Mouse (Mus musculus) limb, embryonic 12.5 days (tissue): ENCODE results near the gene Ndufa12. TPM values are rescaled to one million over a fixed set of nuclear protein-coding genes. Genes with fewer than 3 reads are reported as not detected.
A peak's percentile ranks its signal among the peaks of the same experiment; 100 is the strongest.

Experiments
- ATAC-seq: fragments of 200-750 bp; cut with Nextera tagmentation; 2 replicates; pipeline ENCODE4 v1.8.0; 2017; ENCODE audit warnings: low read depth, moderate TSS enrichment; ENCODE audit not compliant: insufficient number of reproducible peaks, insufficient read depth, low FRiP score, low TSS enrichment
- H3K27ac ChIP-seq: fragments of 300-500 bp; sonication (generic); 2 replicates; pipeline ENCODE4 v1.5.1; 2016; ENCODE audit warnings: mild to moderate bottlenecking, moderate library complexity
- H3K27me3 ChIP-seq: fragments of 300-500 bp; sonication (generic); 2 replicates; pipeline ENCODE4 v1.6.1; 2016; ENCODE audit warnings: mild to moderate bottlenecking, moderate library complexity
- H3K36me3 ChIP-seq: fragments of 300-500 bp; sonication (generic); 2 replicates; pipeline ENCODE4 v1.6.1; 2016; ENCODE audit warnings: mild to moderate bottlenecking, moderate library complexity
- H3K4me1 ChIP-seq: fragments of 300-500 bp; sonication (generic); replicated peaks from 2 replicates; pipeline ENCODE4 v1.6.1; 2016
- H3K4me2 ChIP-seq: fragments of 300-500 bp; sonication (generic); 2 replicates; pipeline ENCODE4 v1.6.1; 2016; ENCODE audit warnings: mild to moderate bottlenecking, moderate library complexity
- H3K4me3 ChIP-seq: fragments of 300-500 bp; sonication (generic); replicated peaks from 2 replicates; pipeline ENCODE4 v1.5.1; 2016; ENCODE audit warnings: mild to moderate bottlenecking
- H3K9ac ChIP-seq: fragments of 300-500 bp; sonication (generic); replicated peaks from 2 replicates; pipeline ENCODE4 v1.6.1; 2016; ENCODE audit warnings: mild to moderate bottlenecking, moderate library complexity
- H3K9me3 ChIP-seq: fragments of 300-500 bp; sonication (generic); 2 replicates; pipeline ENCODE4 v1.6.1; 2016; ENCODE audit warnings: mild to moderate bottlenecking, moderate library complexity
- WGBS: fragments of 180-500 bp; shearing (Covaris S2); methylation state at CpG from one replicate; pipeline ENCODE4 v1.1.7; 2016; 5-methylcytosine and 5-hydroxymethylcytosine counted together
- polyA plus RNA-seq: library from polyadenylated mRNA; unstranded; fragments of >200 nt; fragmentation: Nextera tagmentation; extraction: Ambion mirVana; gene quantifications from 2 replicates; pipeline ENCODE4 v1.2.1, GENCODE M21; 2016

The Ndufa12 gene
- 449 and 455 TPM in 2 replicates for polyA plus RNA-seq

DNA sequence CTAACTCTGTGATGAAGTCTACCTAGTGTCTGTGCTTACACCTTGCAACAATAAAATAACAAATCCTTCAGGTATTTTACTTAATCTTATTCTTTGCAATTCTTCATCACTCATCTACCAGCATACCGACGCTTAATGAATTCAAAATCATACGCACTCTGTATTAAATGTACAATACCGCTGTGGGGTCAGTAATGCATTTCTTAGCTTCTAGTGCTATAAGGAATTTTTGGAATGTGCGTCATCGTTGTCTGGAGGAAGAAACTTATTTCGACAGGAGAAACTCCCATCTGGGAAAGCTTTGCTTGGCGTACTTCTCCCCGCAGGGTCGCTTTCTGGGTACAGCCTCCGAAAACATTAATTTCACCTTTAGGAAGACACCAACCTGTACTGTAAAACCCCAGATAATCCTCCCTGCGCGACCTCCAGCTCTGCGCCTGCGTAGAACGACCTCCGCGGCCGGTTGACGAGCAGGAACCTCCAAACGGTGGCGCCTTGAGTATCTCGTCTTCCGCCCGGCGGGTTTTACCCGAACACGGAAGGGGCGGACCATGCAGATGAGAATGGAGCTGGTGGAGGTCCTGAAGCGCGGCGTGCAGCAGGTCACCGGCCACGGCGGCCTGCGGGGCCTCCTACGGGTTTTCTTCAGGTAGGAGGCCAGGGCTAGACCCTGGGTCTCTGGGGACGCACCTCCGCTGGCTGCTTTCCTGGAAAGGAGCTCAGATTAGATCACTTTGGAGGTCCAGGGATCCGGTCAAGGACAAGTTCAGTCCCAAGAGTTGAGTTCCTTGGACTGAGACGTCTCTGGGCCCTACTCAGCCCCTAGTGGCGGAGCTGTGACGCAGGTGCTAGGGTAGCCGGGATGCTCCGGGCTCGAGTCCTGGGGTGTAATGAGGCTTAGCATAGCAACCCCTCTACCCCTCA lies at the start of gene Ndufa12:
Gene Ndufa12, plus strand, starts transcription at position 239 of the 924 bp plus-strand sequence.
- Histone ChIP-seq H3K27me3 (no peaks in the 10 kb centered on the region), H3K36me3 (peaks cover 45% of the 10 kb centered on the region), H3K4me1 (peaks cover 9% of the 10 kb centered on the region), H3K9ac (peak within 1 kb of the TSS; percentile 75), H3K9me3 (no peaks in the 10 kb centered on the region), H3K4me2 (peak within 1 kb of the TSS; percentile 72), H3K27ac (peak within 1 kb of the TSS; percentile 76; the same call in 1 of the 2 replicates), H3K4me3 (peak within 1 kb of the TSS; percentile 69)
- peak; percentile 94 for ATAC-seq
- under 1% methylated on average over 46 of the region's 46 CpGs for WGBS

DNA sequence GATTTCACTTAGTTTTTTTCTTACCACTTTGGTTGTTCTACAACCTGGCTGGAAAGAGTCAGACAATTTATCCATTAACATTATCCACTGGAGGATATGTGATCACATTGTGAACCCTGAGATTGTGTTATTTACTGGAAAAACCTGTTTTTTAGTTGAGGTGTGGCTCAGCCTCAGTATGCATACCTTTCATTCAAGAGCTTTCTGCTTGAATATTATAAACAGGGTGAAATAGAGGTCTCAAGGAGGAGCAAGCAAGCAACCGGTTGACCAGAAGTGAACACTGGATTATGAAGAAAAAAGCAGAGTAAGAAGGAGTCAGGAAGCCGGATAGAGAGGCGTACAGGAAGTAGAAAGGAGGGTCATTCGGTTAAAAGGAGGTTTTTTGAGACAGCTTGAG lies 47.0 kb upstream of the Ndufa12 start:
- Histone ChIP-seq H3K27me3 (no peaks in the 10 kb centered on the region), H3K9ac (no peak overlapping the region), H3K4me3 (no peak overlapping the region), H3K4me2 (no peak overlapping the region), H3K9me3 (no peaks in the 10 kb centered on the region), H3K4me1 (peaks cover 15% of the 10 kb centered on the region), H3K36me3 (peaks cover 16% of the 10 kb centered on the region; the same call in 1 of the 2 replicates), H3K27ac (no peak overlapping the region)
- WGBS = 80% methylated on average over 4 of the region's 4 CpGs
- no peak for ATAC-seq

DNA sequence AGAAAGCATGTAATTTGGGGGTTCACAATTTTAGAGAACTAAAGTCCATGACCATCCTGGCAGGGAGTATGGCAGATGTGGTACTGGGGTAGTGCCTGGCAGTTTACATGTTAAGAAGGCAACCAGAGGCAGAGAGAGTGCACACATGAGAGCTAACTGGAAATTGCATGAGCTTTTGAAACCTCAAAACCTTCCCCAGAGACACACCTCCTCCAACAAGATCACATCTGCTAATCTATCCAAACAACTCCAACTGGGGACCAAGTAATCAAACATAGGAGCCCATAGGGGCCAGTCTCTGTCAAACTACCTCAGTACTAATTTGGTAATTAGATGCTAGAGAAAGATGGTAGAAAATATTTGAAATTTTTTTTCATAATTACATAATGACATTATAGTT lies 44.7 kb upstream of the Ndufa12 start:
- Histone ChIP-seq H3K9me3 (no peaks in the 10 kb centered on the region), H3K36me3 (peaks cover 34% of the 10 kb centered on the region), H3K4me3 (no peak overlapping the region), H3K27me3 (no peaks in the 10 kb centered on the region), H3K27ac (no peak overlapping the region), H3K9ac (no peak overlapping the region), H3K4me1 (peaks cover 12% of the 10 kb centered on the region), H3K4me2 (no peak overlapping the region)
- ATAC-seq = no peak

DNA sequence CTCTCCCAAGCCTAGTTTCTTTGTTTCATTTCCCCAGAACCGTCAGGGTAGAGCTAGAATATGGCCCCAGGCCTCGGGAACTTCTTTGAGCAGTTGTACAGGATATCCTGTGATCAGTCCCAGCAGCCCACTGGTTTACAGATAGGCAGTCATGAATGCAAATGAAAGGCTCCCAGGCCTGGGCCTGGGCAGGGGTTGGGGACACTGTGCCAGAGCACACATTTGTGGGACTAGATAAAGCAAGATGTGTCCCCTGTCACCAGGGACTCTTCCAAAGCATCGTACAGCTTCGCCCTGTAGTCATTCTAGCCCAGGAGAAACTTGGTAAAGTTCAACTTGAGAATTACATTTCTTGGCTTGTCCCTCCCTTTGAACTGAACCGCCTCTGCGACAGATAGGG lies 39.6 kb upstream of the Ndufa12 start:
- H3K9ac ChIP-seq = no peak overlapping the region
- no peaks in the 10 kb centered on the region for H3K9me3 ChIP-seq
- H3K4me3 ChIP-seq = no peak overlapping the region
- no peaks in the 10 kb centered on the region for H3K4me1 ChIP-seq
- 92% methylated on average over 6 of the region's 6 CpGs for WGBS
- no peak overlapping the region for H3K27ac ChIP-seq
- ATAC-seq = no peak
- H3K36me3 ChIP-seq = peaks cover 68% of the 10 kb centered on the region
- no peaks in the 10 kb centered on the region for H3K27me3 ChIP-seq
- no peak overlapping the region for H3K4me2 ChIP-seq

DNA sequence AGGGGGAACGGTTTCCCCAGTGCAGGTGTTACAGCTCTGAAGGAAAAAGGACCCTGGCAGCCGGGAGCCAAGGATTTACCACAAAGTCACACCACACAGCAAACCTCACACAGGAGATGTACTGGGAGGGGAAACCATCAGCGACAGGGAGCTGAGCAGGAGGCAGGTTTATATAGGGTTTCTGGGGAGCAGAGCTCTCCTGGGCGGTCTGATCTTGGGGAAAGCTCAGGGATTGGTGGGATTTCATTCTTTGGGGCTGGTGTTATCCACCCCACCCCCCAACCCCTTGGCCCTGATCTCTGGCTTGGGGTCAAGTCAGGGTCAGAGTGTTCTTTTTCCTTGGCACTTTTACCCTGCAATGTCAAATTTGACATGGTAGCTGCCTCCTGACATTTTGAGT lies 39.1 kb upstream of the Ndufa12 start:
- no peak overlapping the region for H3K4me3 ChIP-seq
- H3K9ac ChIP-seq = no peak overlapping the region
- no peaks in the 10 kb centered on the region for H3K9me3 ChIP-seq
- no peaks in the 10 kb centered on the region for H3K27me3 ChIP-seq
- no peaks in the 10 kb centered on the region for H3K4me1 ChIP-seq
- peaks cover 72% of the 10 kb centered on the region for H3K36me3 ChIP-seq
- H3K27ac ChIP-seq = no peak overlapping the region
- ATAC-seq = no peak
- WGBS = 87% methylated on average over 4 of the region's 4 CpGs
- no peak overlapping the region for H3K4me2 ChIP-seq

DNA sequence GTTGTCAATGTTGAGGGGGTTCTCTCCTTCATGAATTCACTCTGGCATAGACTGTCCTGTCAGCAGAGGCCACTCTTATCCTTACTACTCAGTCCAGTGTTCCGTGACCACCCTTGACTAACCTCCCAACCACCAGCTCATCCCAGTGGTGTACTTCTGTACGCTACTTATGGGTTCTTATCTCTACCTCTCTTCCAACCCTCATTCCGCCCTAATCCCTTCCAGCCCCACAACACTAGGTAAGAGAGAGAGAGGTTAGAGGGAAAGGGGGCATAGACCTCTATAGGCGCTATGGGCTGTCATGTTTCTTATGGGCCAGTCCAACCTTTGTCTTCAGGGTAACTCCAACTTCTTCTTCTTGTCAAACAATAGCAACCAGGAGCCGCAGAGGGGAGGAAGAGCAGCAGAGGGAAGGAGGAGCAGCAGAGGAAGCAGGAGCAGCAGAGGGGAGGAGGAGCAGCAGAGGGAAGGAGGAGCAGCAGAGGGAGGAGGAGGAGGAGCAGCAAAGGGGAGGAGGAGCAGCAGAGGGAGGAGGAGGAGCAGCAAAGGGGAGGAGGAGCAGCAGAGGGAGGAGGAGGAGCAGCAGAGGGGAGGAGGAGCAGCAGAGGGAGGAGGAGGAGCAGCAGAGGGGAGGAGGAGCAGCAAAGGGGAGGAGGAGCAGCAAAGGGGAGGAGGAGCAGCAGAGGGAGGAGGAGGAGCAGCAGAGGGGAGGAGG lies 37.3 kb upstream of the Ndufa12 start:
- WGBS = 87% methylated on average over 5 of the region's 5 CpGs
- Histone ChIP-seq H3K9me3 (no peaks in the 10 kb centered on the region), H3K9ac (no peak overlapping the region), H3K27me3 (no peaks in the 10 kb centered on the region), H3K27ac (no peak overlapping the region), H3K36me3 (peaks cover 76% of the 10 kb centered on the region), H3K4me2 (no peak overlapping the region), H3K4me3 (no peak overlapping the region), H3K4me1 (no peaks in the 10 kb centered on the region)
- no peak for ATAC-seq

DNA sequence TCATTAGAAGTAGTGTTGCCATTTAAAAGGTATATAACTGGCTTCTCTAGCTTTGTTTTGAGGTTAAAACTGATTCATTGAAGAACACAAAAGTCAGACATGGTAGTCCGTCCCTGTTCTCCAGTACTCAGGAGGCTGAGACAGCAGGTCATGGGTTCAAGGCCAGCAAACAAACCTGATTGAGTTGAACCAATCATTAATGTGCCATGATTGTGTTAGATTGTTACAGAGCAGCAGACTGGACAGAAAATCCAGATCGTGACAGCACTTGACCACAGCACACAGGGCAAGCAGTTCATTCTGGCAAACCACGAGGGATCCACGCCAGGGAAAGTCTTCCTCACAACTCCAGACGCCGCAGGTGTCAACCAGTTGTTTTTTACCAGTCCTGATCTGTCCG lies 36.5 kb upstream of the Ndufa12 start:
- no peaks in the 10 kb centered on the region for H3K9me3 ChIP-seq
- no peak overlapping the region for H3K27ac ChIP-seq
- peaks cover 76% of the 10 kb centered on the region for H3K36me3 ChIP-seq
- 93% methylated on average over 7 of the region's 7 CpGs for WGBS
- H3K9ac ChIP-seq = no peak overlapping the region
- no peak for ATAC-seq
- H3K4me3 ChIP-seq = no peak overlapping the region
- no peaks in the 10 kb centered on the region for H3K27me3 ChIP-seq
- no peaks in the 10 kb centered on the region for H3K4me1 ChIP-seq
- H3K4me2 ChIP-seq = no peak overlapping the region

DNA sequence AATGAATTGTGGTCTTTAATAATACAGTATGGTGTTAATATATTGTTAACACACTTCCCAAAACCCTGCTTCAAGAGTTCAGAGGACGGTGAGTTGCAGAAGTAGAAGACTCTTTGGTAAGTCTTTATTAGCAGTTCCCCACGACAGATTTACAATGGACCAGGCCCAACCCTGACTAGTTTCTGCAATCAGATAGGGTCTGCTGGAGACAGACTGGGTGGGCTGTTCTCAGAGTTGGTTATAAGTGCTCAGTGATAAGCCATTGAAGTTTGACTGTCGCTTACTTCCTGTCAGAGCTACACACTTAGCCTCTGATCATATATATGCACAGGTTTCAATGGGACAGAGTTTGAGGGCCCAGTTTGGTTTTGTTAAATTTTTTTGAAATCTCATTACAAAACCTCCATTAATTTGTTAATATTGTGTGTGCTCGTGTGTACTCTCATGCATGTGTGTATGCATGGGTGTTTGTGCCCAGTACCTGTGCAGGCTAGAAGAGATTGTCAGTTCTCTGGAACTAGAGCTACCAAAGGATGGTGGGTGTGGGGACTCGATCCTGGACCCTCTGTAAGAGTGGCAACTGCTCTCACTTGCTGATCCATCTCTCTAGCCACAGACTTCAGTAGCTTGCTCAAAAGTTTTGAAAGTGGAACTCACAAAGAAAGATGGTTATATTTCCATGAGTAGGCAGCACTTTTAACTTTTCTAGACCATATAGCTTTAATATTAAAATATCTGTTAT lies 34.2 kb upstream of the Ndufa12 start:
- peaks cover 79% of the 10 kb centered on the region for H3K36me3 ChIP-seq
- WGBS = 79% methylated on average over 5 of the region's 5 CpGs

DNA sequence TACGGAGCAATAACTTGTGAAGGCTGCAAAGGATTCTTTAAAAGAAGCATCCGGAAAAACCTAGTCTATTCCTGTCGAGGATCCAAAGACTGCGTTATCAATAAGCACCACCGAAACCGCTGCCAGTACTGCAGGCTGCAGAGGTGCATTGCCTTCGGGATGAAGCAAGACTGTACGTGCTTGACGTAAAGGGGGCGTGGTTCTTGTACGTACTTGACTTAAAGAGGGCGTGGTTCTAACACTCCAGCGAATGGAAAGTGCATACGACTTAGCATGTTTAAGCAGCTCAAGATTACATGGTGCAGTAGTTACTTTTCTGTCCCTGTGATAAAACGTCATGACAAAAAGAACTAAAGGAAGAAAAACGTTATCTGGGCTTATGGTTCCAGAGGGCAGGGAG lies 33.1 kb upstream of the Ndufa12 start:
- Histone ChIP-seq H3K4me2 (no peak overlapping the region), H3K4me1 (no peaks in the 10 kb centered on the region), H3K4me3 (no peak overlapping the region), H3K27me3 (no peaks in the 10 kb centered on the region), H3K36me3 (peaks cover 80% of the 10 kb centered on the region), H3K9ac (no peak overlapping the region), H3K27ac (no peak overlapping the region), H3K9me3 (0 out of 2 replicates have a peak, but pooled peaks cover 5% of the 10 kb centered on the region)
- no peak for ATAC-seq
- 89% methylated on average over 16 of the region's 16 CpGs for WGBS

More for the DNA sequence above, 34.2 kb upstream of the Ndufa12 start:
- no peak for ATAC-seq
- no peak overlapping the region for H3K4me3 ChIP-seq
- H3K27ac ChIP-seq = no peak overlapping the region
- no peaks in the 10 kb centered on the region for H3K4me1 ChIP-seq
- H3K4me2 ChIP-seq = no peak overlapping the region
- H3K9ac ChIP-seq = no peak overlapping the region
- no peaks in the 10 kb centered on the region for H3K9me3 ChIP-seq
- H3K27me3 ChIP-seq = no peaks in the 10 kb centered on the region

DNA sequence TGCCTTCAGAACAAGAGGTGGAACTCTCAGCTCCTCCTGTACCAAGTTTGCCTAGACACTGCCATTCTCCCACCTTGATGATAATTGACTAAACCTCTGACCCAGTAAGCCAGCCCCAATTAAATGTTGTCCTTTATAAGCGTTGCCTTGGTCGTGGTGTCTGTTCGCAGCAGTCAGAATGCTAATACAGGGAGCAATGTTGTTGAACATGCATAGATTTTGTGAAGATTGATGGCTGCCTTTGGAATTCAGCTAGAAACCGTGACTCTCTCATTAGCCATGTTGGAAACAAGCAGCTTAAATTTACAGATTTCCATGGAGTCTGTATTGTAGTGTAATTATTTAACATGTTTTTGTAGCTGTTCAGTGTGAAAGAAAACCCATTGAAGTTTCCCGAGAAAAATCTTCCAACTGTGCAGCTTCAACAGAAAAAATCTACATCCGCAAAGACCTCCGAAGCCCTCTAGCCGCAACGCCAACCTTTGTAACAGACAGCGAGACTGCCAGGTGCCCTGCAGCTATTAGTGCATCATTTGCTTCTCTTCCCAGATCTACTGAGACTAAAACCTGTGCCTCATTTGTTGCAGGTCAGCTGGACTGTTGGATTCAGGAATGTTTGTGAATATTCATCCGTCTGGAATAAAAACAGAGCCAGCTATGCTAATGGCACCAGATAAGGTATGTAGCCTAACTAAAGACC lies 31.3 kb upstream of the Ndufa12 start:
- Histone ChIP-seq H3K27me3 (no peaks in the 10 kb centered on the region), H3K27ac (no peak overlapping the region), H3K4me1 (no peaks in the 10 kb centered on the region), H3K4me2 (no peak overlapping the region), H3K4me3 (no peak overlapping the region), H3K9ac (no peak overlapping the region), H3K9me3 (0 out of 2 replicates have a peak, but pooled peaks cover 5% of the 10 kb centered on the region), H3K36me3 (peaks cover 84% of the 10 kb centered on the region)
- no peak for ATAC-seq
- WGBS = 92% methylated on average over 11 of the region's 11 CpGs
